Mouse (Mus musculus): ENCODE measurements at regions not wholly inside any gene's neighbourhood (a gene's known extent, or its start where the extent isn't known, plus 50 kb on each side); places are given as distances from the start of the nearest gene placed in this dataset.

- no peak for DNase-seq
Observed at GRCm38 (mm10) chr8:116120067-116120466, 384.7 kb upstream of the Dynlrb2 start.

GRCm38 (mm10) chr8:116117919-116118318 lies 386.9 kb upstream of the Dynlrb2 start:
- DNase-seq, result no peak

- DNase-seq, result no peak
Observed at GRCm38 (mm10) chr8:116116625-116117024, 388.1 kb upstream of the Dynlrb2 start.

GRCm38 (mm10) chr8:116115811-116116372 lies 388.9 kb upstream of the Dynlrb2 start:
- peak; percentile 63 for DNase-seq

- DNase-seq, result no peak
Observed at GRCm38 (mm10) chr8:116114978-116115377, 389.8 kb upstream of the Dynlrb2 start.

GRCm38 (mm10) chr8:116114502-116114901 lies 390.3 kb upstream of the Dynlrb2 start:
- peak; percentile 49 for DNase-seq

- DNase-seq, result no peak
Observed at GRCm38 (mm10) chr8:116111168-116111567, 393.6 kb upstream of the Dynlrb2 start.

- DNase-seq, result peak; percentile 13
Observed at GRCm38 (mm10) chr8:116096666-116097065, 389.1 kb upstream of the Maf start.

GRCm38 (mm10) chr8:116083156-116083555 lies 375.6 kb upstream of the Maf start:
- DNase-seq, result no peak

- DNase-seq, result no peak
Observed at GRCm38 (mm10) chr8:116078849-116079407, 371.3 kb upstream of the Maf start.

GRCm38 (mm10) chr8:116071497-116071896 lies 363.9 kb upstream of the Maf start:
- DNase-seq, result peak; percentile 8

- DNase-seq, result no peak
Observed at GRCm38 (mm10) chr8:116069538-116069937, 361.9 kb upstream of the Maf start.

- DNase-seq, result no peak
Observed at GRCm38 (mm10) chr8:116067978-116068375, 360.4 kb upstream of the Maf start.

- no peak for DNase-seq
Observed at GRCm38 (mm10) chr8:116067182-116067977, 359.8 kb upstream of the Maf start.

GRCm38 (mm10) chr8:116065871-116066270 lies 358.3 kb upstream of the Maf start:
- no peak for DNase-seq

GRCm38 (mm10) chr8:116065327-116065726 lies 357.7 kb upstream of the Maf start:
- DNase-seq, result no peak

GRCm38 (mm10) chr8:116064562-116064961 lies 357.0 kb upstream of the Maf start:
- peak; percentile 14 for DNase-seq

- DNase-seq, result no peak
Observed at GRCm38 (mm10) chr8:116063541-116063940, 355.9 kb upstream of the Maf start.

- no peak for DNase-seq
Observed at GRCm38 (mm10) chr8:116053483-116053882, 345.9 kb upstream of the Maf start.

GRCm38 (mm10) chr8:116053043-116053442 lies 345.4 kb upstream of the Maf start:
- no peak for DNase-seq

GRCm38 (mm10) chr8:116048480-116048879 lies 340.9 kb upstream of the Maf start:
- DNase-seq, result no peak

- DNase-seq, result no peak
Observed at GRCm38 (mm10) chr8:116046859-116047258, 339.3 kb upstream of the Maf start.

- no peak for DNase-seq
Observed at GRCm38 (mm10) chr8:116045526-116045925, 337.9 kb upstream of the Maf start.

- DNase-seq, result no peak
Observed at GRCm38 (mm10) chr8:116043381-116043780, 335.8 kb upstream of the Maf start.

Data from adrenal gland, postnatal 10 days (tissue).